Mouse (Mus musculus): ENCODE measurements around the gene Gch1. TPM values are rescaled to one million over a fixed set of nuclear protein-coding genes. Genes with fewer than 3 reads are reported as not detected.

The Gch1 gene
- total and polyA plus RNA-seq, 3 experiments: 4.4 to 6.6 TPM; not detected in 1

DNA sequence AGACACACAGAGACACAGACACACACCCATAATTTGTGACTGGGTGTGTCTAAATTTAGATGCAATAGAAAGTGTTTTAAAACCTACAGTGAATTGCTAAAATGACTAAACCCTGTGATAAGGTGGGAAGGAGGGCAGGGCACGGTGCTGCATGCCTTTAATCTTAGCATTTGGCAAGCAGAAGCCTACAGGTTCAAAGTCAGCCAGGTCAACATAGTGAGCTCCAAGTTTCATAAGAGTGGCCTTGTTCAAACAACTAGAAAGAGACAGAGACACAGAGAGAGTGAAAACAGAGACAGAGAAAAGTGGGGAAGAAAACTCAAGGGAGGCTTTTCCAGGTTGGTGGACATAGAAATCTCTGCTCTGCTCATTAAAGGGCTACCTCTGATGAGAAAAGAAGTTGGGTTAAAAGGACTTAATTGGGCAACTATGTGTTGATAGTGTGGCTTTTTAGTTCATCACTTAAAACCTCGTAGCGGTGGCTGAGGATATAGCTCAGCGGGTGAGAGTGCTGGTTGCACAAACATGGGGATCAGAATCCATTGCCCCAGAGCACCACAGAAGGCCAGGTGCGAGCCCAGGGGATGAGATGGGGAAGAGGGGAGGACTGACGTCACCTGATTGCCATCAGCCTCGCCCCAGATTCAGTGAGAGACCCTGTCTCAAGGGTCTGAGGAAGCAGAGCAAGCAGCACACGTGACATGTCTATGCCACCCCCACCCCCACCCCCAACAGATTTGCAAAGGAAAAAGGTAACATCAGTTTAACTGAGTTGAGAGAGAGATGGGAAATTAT lies 31.2 kb upstream of the Gch1 start:
- Histone ChIP-seq H3K4me1 (ENCODE audit: control insufficient read depth in 1 of 2, insufficient read depth in 2 of 2, low read length in 2 of 2) (peaks cover 0 to 5% of the 10 kb centered on the region in 2 experiments; a peak in 3 of 4 replicates), H3K36me3 (ENCODE audit: control insufficient read depth in 1 of 2, insufficient read depth in 2 of 2, low read length in 2 of 2) (no peaks in the 10 kb centered on the region; a peak in 1 of 4 replicates), H3K9me3 (replicated peaks; ENCODE audit: insufficient read depth, low read length) (no peaks in the 10 kb centered on the region), H3K4me3 (ENCODE audit: control insufficient read depth in 1 of 2, insufficient read depth in 1 of 2, low read depth in 2 of 2, low read length in 2 of 2) (no peak overlapping the region), H3K27ac (ENCODE audit: control insufficient read depth, low read depth, low read length) (no peak overlapping the region), H3K79me2 (ENCODE audit: control insufficient read depth, insufficient read depth, low read length, poor library complexity) (no peaks in the 10 kb centered on the region), H3K27me3 (ENCODE audit: control insufficient read depth in 1 of 2, insufficient read depth in 2 of 2, low read length in 2 of 2) (no peaks in the 10 kb centered on the region; a peak in 1 of 4 replicates), H3K9ac (ENCODE audit: control insufficient read depth, low read depth, low read length, poor library complexity, severe bottlenecking) (no peak overlapping the region)
- TF ChIP-seq TBP (IDR thresholded peaks at IDR 0.05; ENCODE audit: low read depth, low read length): no peak
- no peak for TF ChIP-seq JUND (IDR thresholded peaks at IDR 0.05; ENCODE audit: low read depth, low read length)
- no peak for TF ChIP-seq CHD1 (IDR thresholded peaks at IDR 0.05; ENCODE audit: low read depth, low read length)
- no peak for TF ChIP-seq HCFC1 (IDR thresholded peaks at IDR 0.05; ENCODE audit: low read depth, low read length)
- no peak for TF ChIP-seq RCOR1 (IDR thresholded peaks at IDR 0.05; ENCODE audit: low read depth, low read length)
- no peak for TF ChIP-seq POLR2A (IDR thresholded peaks at IDR 0.05; ENCODE audit: control insufficient read depth in 1 of 2, insufficient read depth in 1 of 2, low read depth in 1 of 2, low read length in 2 of 2, poor library complexity in 1 of 2)
- no peak for TF ChIP-seq UBTF (IDR thresholded peaks at IDR 0.05; ENCODE audit: borderline replicate concordance, insufficient read depth, low read depth, low read length)
- no peak for TF ChIP-seq E2F4 (IDR thresholded peaks at IDR 0.05; ENCODE audit: borderline replicate concordance, low read depth, low read length)
- no peak for TF ChIP-seq POLR2AphosphoS5 (IDR thresholded peaks at IDR 0.05; ENCODE audit: borderline replicate concordance, low read depth, low read length)
- no peak for TF ChIP-seq GATA1 (IDR thresholded peaks at IDR 0.05; ENCODE audit: low read depth, low read length)
- no peak for TF ChIP-seq ZKSCAN1 (IDR thresholded peaks at IDR 0.05; ENCODE audit: low read depth, low read length)
- no peak for TF ChIP-seq ELF1 (IDR thresholded peaks at IDR 0.05; ENCODE audit: low read depth, low read length)
- no peak for TF ChIP-seq TCF12 (IDR thresholded peaks at IDR 0.05; ENCODE audit: low read depth, low read length)
- no peak for TF ChIP-seq KAT2A (conservative IDR thresholded peaks at IDR 0.05; ENCODE audit: low read depth, low read length)
- no peak for TF ChIP-seq MYB (IDR thresholded peaks at IDR 0.05; ENCODE audit: low read depth, low read length)
- no peak for TF ChIP-seq ZC3H11A (IDR thresholded peaks at IDR 0.05; ENCODE audit: low read depth, low read length)
- TF ChIP-seq SMC3 (IDR thresholded peaks at IDR 0.05; ENCODE audit: low read depth, low read length): no peak
- no peak for TF ChIP-seq GABPA (IDR thresholded peaks at IDR 0.05; ENCODE audit: low read depth, low read length)
- TF ChIP-seq NRF1 (IDR thresholded peaks at IDR 0.05; ENCODE audit: insufficient read depth, low read depth, low read length, poor library complexity, severe bottlenecking): no peak
- DNase-seq (ENCODE audit: low read depth, low spot score): no peak

All from MEL (cell line).